Mouse (Mus musculus) T-helper 1 cell (primary cell): ENCODE data around the gene Myo15b.

Experiments
- in situ Hi-C: fragments of 300-600 bp; cut with MboI, MseI; formaldehyde crosslinking; loops from one replicate; pipeline ENCODE4 v1.15.1; 2025; ENCODE audit warnings: high pct_unique_total_duplicates

Myo15b gene

DNA sequence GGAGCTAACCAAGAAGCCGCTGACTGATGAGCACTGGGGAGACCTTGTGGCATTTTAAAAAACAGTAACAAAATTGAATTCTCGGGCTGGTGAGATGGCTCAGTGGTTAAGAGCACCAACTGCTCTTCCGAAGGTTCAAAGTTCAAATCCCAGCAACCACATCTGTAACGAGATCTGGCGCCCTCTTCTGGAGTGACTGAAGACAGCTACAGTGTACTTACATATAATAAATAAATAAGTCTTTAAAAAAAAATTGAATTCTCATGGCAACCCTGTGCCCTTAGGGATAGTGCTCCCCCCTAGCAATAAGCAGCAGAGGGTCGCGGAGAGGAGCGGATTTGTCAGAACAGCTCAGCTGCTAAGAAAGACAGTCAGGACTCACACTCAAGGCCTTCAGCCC lies 5.7 kb downstream of the Myo15b start:
- in situ Hi-C loops, result no loop called here

- in situ Hi-C loops, result no loop called here
These were observed 11.2 kb downstream of the Myo15b start for GRCm38 (mm10) chr11:115869393-115869792.

- in situ Hi-C loops, result no loop called here
These were observed 14.2 kb downstream of the Myo15b start for GRCm38 (mm10) chr11:115872437-115872836.

GRCm38 (mm10) chr11:115875935-115876334 lies 17.7 kb downstream of the Myo15b start:
- in situ Hi-C loops, result no loop called here

DNA sequence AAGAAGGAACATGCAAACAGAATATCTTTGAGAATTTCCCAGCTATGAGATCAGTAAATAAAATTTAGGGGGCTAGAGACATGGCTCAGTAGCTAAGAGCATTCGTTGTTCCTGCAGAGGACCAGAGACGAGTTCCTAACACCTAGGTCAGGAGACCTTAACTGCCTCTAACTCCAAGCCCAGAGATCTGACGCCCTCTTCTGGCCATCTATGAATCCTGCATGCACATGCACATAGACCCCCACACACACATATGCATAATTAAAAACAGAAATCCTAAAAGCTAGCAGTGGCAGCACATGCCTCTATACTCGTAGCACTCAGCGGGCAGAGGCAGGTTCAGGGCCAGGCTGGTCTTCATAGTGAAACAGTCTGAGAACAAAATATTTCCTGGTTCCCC lies 18.2 kb downstream of the Myo15b start:
- in situ Hi-C loops, result no loop called here

GRCm38 (mm10) chr11:115877174-115877755 lies 19.1 kb downstream of the Myo15b start:
- in situ Hi-C loops, result no loop called here

- in situ Hi-C loops, result no loop called here
These were observed 19.9 kb downstream of the Myo15b start for GRCm38 (mm10) chr11:115878071-115878470.

DNA sequence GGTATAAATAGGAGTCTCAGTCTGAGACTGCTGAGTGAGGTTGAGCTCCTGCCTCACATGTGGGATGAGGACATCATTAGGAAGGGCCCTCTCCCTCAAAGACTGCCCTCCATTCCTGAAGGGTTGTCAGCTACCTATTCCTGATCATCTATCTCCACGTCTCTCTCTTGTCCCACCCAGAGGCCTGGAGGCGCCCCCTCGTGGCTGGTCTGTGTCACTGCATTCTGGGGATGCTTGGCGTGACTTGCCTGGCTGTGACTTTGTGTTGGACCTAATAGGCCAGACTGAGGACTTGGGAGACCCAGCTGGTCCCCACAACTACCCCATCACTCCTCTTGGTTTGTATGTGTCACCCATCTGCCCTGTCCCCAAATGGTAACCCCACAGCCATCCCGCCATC lies 22.8 kb downstream of the Myo15b start:
- in situ Hi-C loops, result no loop called here

- in situ Hi-C loops, result no loop called here
These were observed 25.0 kb downstream of the Myo15b start for GRCm38 (mm10) chr11:115883251-115883650.

- in situ Hi-C loops, result no loop called here
These were observed 26.2 kb downstream of the Myo15b start for GRCm38 (mm10) chr11:115884361-115884760.

GRCm38 (mm10) chr11:115885281-115885680 lies 27.1 kb downstream of the Myo15b start:
- in situ Hi-C loops, result no loop called here

GRCm38 (mm10) chr11:115886446-115886845 lies 28.2 kb downstream of the Myo15b start:
- in situ Hi-C loops, result no loop called here

- in situ Hi-C loops, result no loop called here
These were observed 29.8 kb downstream of the Myo15b start for GRCm38 (mm10) chr11:115888020-115888419.

- in situ Hi-C loops, result no loop called here
These were observed 31.0 kb downstream of the Myo15b start for GRCm38 (mm10) chr11:115889159-115889558.

DNA sequence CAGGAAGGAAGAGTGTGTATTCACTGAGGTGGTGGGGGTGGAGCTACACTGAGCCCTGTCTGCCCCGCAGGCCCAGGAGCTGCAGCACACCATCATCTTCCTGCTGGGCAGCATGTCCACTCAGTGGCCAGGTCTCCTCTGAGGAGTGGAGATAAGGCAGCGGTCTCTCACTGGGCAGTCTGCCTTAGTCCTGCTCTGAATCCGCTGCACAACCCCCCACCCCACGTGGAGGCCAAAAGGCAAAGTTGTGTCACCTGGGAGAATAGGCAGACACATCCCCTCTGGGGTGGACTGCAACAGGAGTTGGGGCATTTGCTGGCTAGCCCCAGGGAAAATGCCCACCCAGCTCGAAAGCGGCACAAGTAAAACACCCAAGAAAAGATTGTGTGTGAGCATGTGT lies 34.0 kb downstream of the Myo15b start:
- in situ Hi-C loops, result no loop called here

GRCm38 (mm10) chr11:115893071-115893470 lies 34.9 kb downstream of the Myo15b start:
- in situ Hi-C loops, result no loop called here

DNA sequence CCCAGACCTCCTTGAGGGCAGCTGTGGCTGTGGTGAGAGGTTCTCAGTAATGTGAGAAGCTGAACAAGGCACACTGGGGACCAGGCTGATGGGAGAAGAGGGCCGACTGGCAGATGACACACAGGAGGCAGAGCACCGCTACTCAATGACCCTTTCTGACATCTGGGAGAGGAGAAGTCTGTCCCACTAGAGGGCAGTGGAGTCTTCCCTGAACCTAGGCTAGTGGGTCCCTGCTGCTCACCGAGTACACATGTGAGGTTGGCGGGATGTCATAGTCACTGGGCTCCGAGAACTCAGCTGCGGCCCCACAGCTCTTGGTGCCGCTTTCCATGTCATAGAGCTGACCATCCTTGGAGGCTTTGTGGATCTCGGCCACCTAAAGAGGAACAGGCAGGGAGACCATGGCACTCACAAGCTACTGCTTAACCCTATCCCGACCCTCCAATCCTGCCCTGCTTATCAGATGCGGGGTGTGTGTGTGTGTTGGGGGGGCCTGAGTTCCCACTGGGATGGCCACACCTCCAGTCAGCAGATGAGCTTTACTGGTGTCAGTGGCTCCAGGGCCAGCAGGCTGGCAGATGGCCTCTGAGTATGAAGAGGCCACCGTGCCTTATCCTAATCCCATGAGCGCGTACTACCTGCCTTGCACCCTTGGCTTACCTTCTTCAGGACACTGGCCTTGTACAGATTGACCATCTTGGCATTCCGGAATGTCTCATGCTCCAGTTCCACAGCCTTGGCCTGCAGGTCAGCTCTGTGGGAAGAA lies 36.7 kb downstream of the Myo15b start:
- in situ Hi-C loops, result no loop called here

DNA sequence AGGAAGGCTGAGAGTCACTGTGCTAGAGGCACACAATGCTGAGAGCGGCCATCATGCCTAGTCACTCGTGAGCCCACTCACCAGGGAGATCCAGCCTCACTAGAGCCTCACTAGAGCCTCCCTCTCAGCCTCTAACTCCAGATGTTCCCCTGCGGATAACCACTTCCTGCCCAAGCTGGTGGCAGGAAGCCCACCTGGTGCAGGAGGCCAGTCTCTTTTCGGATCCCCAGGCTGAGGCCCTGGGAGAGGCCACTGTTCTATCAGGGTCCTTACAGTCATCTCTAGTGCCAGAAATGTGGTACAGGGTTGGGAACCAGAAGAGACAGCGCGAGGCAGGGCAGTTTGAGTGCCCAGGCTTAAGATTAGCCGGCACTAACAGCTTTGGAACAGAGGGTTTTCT lies 40.2 kb downstream of the Myo15b start:
- in situ Hi-C loops, result no loop called here

DNA sequence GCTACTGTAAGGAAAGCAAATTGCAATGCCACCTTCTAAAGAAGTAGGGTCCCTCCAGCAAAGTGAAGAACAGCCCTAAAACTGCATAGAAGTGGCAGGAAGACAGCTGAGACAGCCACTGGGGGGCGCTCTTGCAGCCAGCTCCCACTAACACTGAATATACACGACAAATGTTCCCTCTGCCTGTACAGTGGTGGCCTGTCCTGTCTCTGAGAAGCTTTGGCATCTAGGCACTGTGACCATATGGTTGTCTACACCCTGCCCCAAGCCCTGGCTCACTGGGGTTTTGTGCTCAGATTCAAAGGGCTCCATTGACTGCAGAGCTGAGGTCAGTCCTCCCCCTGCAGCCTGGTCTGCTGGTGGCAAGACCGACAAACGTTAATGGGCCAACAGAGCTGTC lies 40.7 kb downstream of the Myo15b start:
- in situ Hi-C loops, result no loop called here

- in situ Hi-C loops, result no loop called here
These were observed 41.5 kb downstream of the Myo15b start, which contains the start of gene Smim5 for GRCm38 (mm10) chr11:115899486-115900266. TSS of gene Smim5 (plus strand) at chr11:115899966.

DNA sequence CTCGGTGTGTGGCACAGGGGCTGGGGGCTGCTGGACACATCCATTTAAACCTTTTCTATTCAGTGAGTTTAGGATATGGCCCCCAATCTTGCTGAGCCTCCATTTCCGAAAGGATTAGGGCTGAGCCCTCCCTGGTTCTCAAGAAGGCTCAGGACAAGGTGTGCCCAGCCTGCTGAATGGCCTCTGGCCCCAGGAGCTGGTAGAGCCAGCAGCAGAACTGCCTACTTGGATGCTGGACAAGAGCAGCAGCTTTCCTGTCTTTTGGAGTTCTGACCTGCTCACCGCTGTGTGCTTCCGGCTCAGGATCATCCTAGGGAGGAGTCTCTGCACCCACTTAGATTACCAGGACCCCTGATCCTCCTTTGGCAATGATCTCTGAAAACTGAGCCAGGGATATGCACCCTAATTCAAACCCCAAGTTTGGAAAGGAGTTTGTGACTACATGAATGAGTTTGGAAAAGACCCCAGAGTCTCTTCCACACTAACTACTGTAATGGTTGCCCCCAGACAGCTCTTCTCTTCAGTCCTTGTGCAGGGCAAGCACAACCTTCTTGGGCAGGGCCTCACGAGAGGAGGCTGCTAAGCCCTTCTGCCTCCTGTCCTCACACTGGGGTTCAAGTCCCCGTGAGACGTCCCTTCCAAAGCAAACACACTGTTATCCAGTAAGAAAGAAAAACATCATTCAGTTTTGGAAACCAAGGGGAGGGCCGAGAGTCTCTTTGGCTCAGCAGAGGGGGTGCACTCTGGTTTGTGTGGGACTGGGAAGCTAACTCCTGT lies 42.5 kb downstream of the Myo15b start:
- in situ Hi-C loops, result no loop called here
